Mouse (Mus musculus) layer of hippocampus, postnatal 25 days (tissue): ENCODE results near the gene Aaed1. TPM values are rescaled to one million over a fixed set of nuclear protein-coding genes. Genes with fewer than 3 reads are reported as not detected.

ENCODE experiments used
- total RNA-seq, 2 experiments: library from RNA; stranded (reverse); gene quantifications; 2 replicates each; pipeline ENCODE4 v1.2.3; 2021

The Aaed1 gene
- total RNA-seq, 2 experiments from 2014 or later, result 13.1 to 14.4 TPM

Other genes with a start within 250 kb of the Aaed1 start
- gene Hsd17b3, start 223.5 kb downstream of the Aaed1 start, total RNA-seq, result not detected
- gene Slc35d2, start 183.3 kb downstream of the Aaed1 start, total RNA-seq, result 1 to 10 TPM in 1 of 2 experiments, under 1 TPM in 1; 0.69 to 1.0 TPM
- gene Zfp367, start 159.5 kb downstream of the Aaed1 start, total RNA-seq, result 10 to 100 TPM; 12.6 to 15.9 TPM
- 100 to 1,000 TPM; 145 to 153 TPM for gene Habp4, start 150.9 kb downstream of the Aaed1 start, total RNA-seq
- gene Cdc14b, start 37.4 kb downstream of the Aaed1 start, total RNA-seq, result 1 to 10 TPM; 6.9 to 7.2 TPM
- gene Ctsl, start 58.2 kb upstream of the Aaed1 start, total RNA-seq, result 100 to 1,000 TPM; 119 to 130 TPM
- gene Cdk20, start 119.6 kb upstream of the Aaed1 start, total RNA-seq, result 10 to 100 TPM; 10.2 to 10.5 TPM
- not detected for gene Fam240b, start 185.1 kb upstream of the Aaed1 start, total RNA-seq